Mouse (Mus musculus): ENCODE measurements around the gene Alg11. TPM values are rescaled to one million over a fixed set of nuclear protein-coding genes. Genes with fewer than 3 reads are reported as not detected.

Alg11 gene
- polyA plus RNA-seq, 1 experiment: 33.8 TPM

DNA sequence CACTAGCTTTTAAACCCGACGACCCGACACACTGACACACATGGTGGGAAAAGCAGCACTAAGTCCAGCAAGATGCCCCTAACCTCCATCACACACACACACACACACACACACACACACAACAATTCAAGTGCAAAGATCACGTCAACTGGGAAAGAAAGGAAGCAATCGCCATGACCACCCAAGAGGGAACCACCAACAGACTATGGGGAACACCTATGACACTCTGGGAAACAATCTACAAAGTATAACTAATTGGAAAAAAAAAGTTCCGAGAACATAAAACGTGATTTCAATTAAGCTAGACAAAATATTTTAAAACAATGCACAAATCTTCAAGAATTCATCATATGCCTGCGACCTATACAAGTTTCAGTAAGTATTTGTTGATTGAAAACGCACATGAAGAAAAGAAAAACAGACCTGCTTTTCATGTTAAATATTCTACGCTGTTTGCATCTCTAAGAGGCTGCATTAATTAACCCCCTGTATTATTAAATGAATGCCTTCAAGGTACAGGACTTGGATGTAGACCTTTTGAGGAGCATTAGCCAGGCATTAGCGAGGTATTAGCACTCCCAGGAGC is 1.3 kb upstream of the Alg11 start:
- TF ChIP-seq CTCF (IDR thresholded peaks at IDR 0.05; ENCODE audit: borderline replicate concordance, insufficient read depth, low read length) (no peak), POLR2A (IDR thresholded peaks at IDR 0.05; ENCODE audit: low read depth, low read length) (no peak)
- H3K27ac ChIP-seq (ENCODE audit: insufficient read depth, low read length): no peak overlapping the region
- peak overlapping the region; percentile 47; the same call in 1 of the 2 replicates for H3K4me3 ChIP-seq (ENCODE audit: insufficient read depth, low read length)
- no peaks in the 10 kb centered on the region for H3K4me1 ChIP-seq (ENCODE audit: control insufficient read depth, insufficient read depth, low read length)

- Histone ChIP-seq H3K4me3 (ENCODE audit: insufficient read depth, low read length) (peak within 1 kb of the TSS; percentile 97), H3K27ac (ENCODE audit: insufficient read depth, low read length) (no peak within 1 kb of the TSS), H3K4me1 (ENCODE audit: control insufficient read depth, insufficient read depth, low read length) (no peaks in the 10 kb centered on the region)
- TF ChIP-seq CTCF (IDR thresholded peaks at IDR 0.05; ENCODE audit: borderline replicate concordance, insufficient read depth, low read length) (no peak), POLR2A (IDR thresholded peaks at IDR 0.05; ENCODE audit: low read depth, low read length) (no peak)
These were observed 588 bp upstream of the Alg11 start, which contains the start of gene Atp7b for GRCm38 (mm10) chr8:22059821-22060445. TSS of gene Atp7b (minus strand) at chr8:22060305.

DNA sequence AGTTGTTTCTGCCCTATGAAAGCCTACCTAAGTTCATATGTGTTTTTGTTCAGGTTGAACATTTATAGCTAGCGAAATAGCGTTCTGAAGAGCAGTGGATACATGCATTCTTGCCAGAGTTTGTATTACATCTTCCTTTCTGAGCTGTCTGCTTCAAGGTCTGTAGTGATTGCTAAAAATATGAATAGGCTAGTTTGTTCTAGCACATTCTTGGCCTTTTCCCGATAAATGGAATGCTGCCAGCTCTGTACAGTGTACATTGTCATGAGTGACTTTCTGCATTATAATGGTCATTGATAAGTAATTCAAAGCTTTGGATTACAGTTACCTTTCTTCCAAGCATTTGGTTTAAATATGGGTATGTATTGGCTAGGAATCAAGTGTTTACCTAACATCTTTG is 605 bp downstream of the Alg11 start:
- Histone ChIP-seq H3K4me1 (ENCODE audit: control insufficient read depth, insufficient read depth, low read length) (no peaks in the 10 kb centered on the region), H3K4me3 (ENCODE audit: insufficient read depth, low read length) (peak overlapping the region; percentile 97), H3K27ac (ENCODE audit: insufficient read depth, low read length) (no peak overlapping the region)
- no peak for TF ChIP-seq CTCF (IDR thresholded peaks at IDR 0.05; ENCODE audit: borderline replicate concordance, insufficient read depth, low read length)
- TF ChIP-seq POLR2A (IDR thresholded peaks at IDR 0.05; ENCODE audit: low read depth, low read length): no peak

DNA sequence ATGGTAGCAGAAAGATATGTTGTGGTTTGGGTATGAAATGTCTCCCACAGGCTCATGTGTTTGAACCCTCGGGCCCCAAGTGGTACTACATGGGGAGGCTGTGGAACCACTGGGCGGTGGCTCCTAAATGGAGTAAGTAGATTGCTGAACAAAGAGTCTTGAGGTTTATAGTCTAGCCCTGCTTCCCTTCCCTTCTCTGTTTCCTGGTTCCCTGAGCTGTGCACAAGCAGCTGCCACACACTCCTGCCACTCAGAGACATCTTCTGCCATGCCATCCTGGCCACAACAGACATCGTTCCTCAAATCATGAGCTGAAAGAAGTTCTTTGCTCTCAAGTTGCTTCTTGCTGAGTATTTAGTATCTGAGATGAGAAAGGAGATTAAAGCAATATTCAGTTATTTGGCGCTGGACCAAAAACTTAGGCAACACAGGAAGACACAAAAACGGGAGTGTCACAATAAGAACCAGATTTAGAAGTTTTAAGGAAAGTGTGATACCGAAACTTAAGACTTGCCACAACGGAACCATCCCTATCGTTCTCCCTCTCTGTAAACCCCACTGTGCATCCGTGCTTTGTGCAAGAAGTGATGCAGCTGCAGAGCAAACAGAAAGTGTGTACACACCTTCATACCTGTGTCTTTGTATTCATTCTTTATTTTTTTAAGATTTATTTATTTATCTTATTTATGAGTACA is 18.9 kb downstream of the Alg11 start:
- TF ChIP-seq CTCF (IDR thresholded peaks at IDR 0.05; ENCODE audit: borderline replicate concordance, insufficient read depth, low read length) (no peak), POLR2A (IDR thresholded peaks at IDR 0.05; ENCODE audit: low read depth, low read length) (no peak)

GRCm38 (mm10) chr8:22089226-22089625 is 28.7 kb downstream of the Alg11 start:
- no peak overlapping the region for H3K4me3 ChIP-seq (ENCODE audit: insufficient read depth, low read length)
- no peak overlapping the region for H3K27ac ChIP-seq (ENCODE audit: insufficient read depth, low read length)
- H3K4me1 ChIP-seq (ENCODE audit: control insufficient read depth, insufficient read depth, low read length): no peaks in the 10 kb centered on the region
- TF ChIP-seq CTCF (IDR thresholded peaks at IDR 0.05; ENCODE audit: borderline replicate concordance, insufficient read depth, low read length): no peak
- TF ChIP-seq POLR2A (IDR thresholded peaks at IDR 0.05; ENCODE audit: low read depth, low read length): no peak

More for the DNA sequence above, 18.9 kb downstream of the Alg11 start:
- no peak overlapping the region for H3K4me3 ChIP-seq (ENCODE audit: insufficient read depth, low read length)
- H3K4me1 ChIP-seq (ENCODE audit: control insufficient read depth, insufficient read depth, low read length): no peaks in the 10 kb centered on the region
- no peak overlapping the region for H3K27ac ChIP-seq (ENCODE audit: insufficient read depth, low read length)

- Histone ChIP-seq H3K4me3 (ENCODE audit: insufficient read depth, low read length) (no peak overlapping the region), H3K4me1 (ENCODE audit: control insufficient read depth, insufficient read depth, low read length) (no peaks in the 10 kb centered on the region), H3K27ac (ENCODE audit: insufficient read depth, low read length) (no peak overlapping the region)
- TF ChIP-seq POLR2A (IDR thresholded peaks at IDR 0.05; ENCODE audit: low read depth, low read length): no peak
- peak; percentile 6; the same call in 1 of the 2 replicates for TF ChIP-seq CTCF (IDR thresholded peaks at IDR 0.05; ENCODE audit: borderline replicate concordance, insufficient read depth, low read length)
These were observed 31.0 kb downstream of the Alg11 start for GRCm38 (mm10) chr8:22091568-22091967.

- TF ChIP-seq CTCF (IDR thresholded peaks at IDR 0.05; ENCODE audit: borderline replicate concordance, insufficient read depth, low read length) (no peak), POLR2A (IDR thresholded peaks at IDR 0.05; ENCODE audit: low read depth, low read length) (no peak)
- no peak overlapping the region for H3K4me3 ChIP-seq (ENCODE audit: insufficient read depth, low read length)
- H3K4me1 ChIP-seq (ENCODE audit: control insufficient read depth, insufficient read depth, low read length): no peaks in the 10 kb centered on the region
- H3K27ac ChIP-seq (ENCODE audit: insufficient read depth, low read length): no peak overlapping the region
These were observed 46.5 kb downstream of the Alg11 start for GRCm38 (mm10) chr8:22107020-22107419.

Other genes starting within 250 kb of the Alg11 start
- gene Defb50, start 237.2 kb upstream of the Alg11 start, polyA plus RNA-seq (2011; ENCODE audit: insufficient read length, low read depth, missing spikeins): not detected in 2 replicates
- gene Defb2, start 220.8 kb upstream of the Alg11 start, polyA plus RNA-seq (2011; ENCODE audit: insufficient read length, low read depth, missing spikeins): not detected in 2 replicates
- gene Defb10, start 201.8 kb upstream of the Alg11 start, polyA plus RNA-seq (2011; ENCODE audit: insufficient read length, low read depth, missing spikeins): not detected in 2 replicates
- not detected in 2 replicates for gene Defb9, start 175.3 kb upstream of the Alg11 start, polyA plus RNA-seq (2011; ENCODE audit: insufficient read length, low read depth, missing spikeins)
- not detected in 2 replicates for gene Defb11, start 154.3 kb upstream of the Alg11 start, polyA plus RNA-seq (2011; ENCODE audit: insufficient read length, low read depth, missing spikeins)
- not detected in 2 replicates for gene Defb15, start 128.0 kb upstream of the Alg11 start, polyA plus RNA-seq (2011; ENCODE audit: insufficient read length, low read depth, missing spikeins)
- not detected in 2 replicates for gene Defb35, start 122.4 kb upstream of the Alg11 start, polyA plus RNA-seq (2011; ENCODE audit: insufficient read length, low read depth, missing spikeins)
- not detected in 2 replicates for gene Defb13, start 114.0 kb upstream of the Alg11 start, polyA plus RNA-seq (2011; ENCODE audit: insufficient read length, low read depth, missing spikeins)
- not detected in 2 replicates for gene Fam90a1a, start 102.0 kb upstream of the Alg11 start, polyA plus RNA-seq (2011; ENCODE audit: insufficient read length, low read depth, missing spikeins)
- not detected in 2 replicates for gene Ccdc70, start 90.9 kb upstream of the Alg11 start, polyA plus RNA-seq (2011; ENCODE audit: insufficient read length, low read depth, missing spikeins)
- gene Atp7b, start 416 bp upstream of the Alg11 start, polyA plus RNA-seq (2011; ENCODE audit: insufficient read length, low read depth, missing spikeins): not detected in 2 replicates
- gene Nek5, start 64.3 kb downstream of the Alg11 start, polyA plus RNA-seq (2011; ENCODE audit: insufficient read length, low read depth, missing spikeins): not detected in 2 replicates
- gene Nek3, start 105.7 kb downstream of the Alg11 start, polyA plus RNA-seq (2011; ENCODE audit: insufficient read length, low read depth, missing spikeins): 3.7 and 4.3 TPM in 2 replicates
- gene Ckap2, start 125.1 kb downstream of the Alg11 start, polyA plus RNA-seq (2011; ENCODE audit: insufficient read length, low read depth, missing spikeins): 57.2 and 63.5 TPM in 2 replicates
- 29.0 and 43.9 TPM in 2 replicates for gene Vps36, start 132.1 kb downstream of the Alg11 start, polyA plus RNA-seq (2011; ENCODE audit: insufficient read length, low read depth, missing spikeins)
- 1.3 and 1.6 TPM in 2 replicates for gene Thsd1, start 166.6 kb downstream of the Alg11 start, polyA plus RNA-seq (2011; ENCODE audit: insufficient read length, low read depth, missing spikeins)
- gene Tpte, start 222.7 kb downstream of the Alg11 start, polyA plus RNA-seq (2011; ENCODE audit: insufficient read length, low read depth, missing spikeins): not detected in 2 replicates

Measured in embryonic fibroblast, embryonic 13.5 days (primary cell).